Mouse (Mus musculus): ENCODE data around the gene Flt1. TPM values are rescaled to one million over a fixed set of nuclear protein-coding genes. Genes with fewer than 3 reads are reported as not detected.

The Flt1 gene
- polyA plus RNA-seq, 1 experiment, result 2.0 TPM

DNA sequence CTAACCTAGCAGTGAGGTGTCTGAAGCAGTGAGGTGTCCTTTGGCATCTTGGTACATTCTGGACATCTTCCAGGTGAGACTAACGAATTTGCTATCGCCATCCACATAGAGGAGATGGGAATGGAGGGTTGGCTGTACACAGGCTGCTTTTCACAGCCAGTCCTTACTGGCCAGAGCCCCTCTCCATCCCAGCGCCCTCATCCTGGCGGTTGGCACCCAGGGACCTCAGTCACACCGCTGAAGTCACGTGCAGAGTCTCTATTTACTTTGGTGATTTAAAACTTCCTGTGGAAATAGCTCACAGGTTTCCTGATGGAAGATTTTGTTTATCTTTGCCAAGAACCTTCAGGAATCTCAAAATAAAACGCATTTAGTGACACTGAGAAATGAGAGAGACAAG is 84.4 kb downstream of the Flt1 start:
- no peak for DNase-seq
- no peak for TF ChIP-seq CTCF (IDR thresholded peaks at IDR 0.05; ENCODE audit: borderline replicate concordance, control insufficient read depth, extremely low read depth, insufficient read depth, low read length, poor library complexity)
- no peak for TF ChIP-seq POLR2A (IDR thresholded peaks at IDR 0.05; ENCODE audit: control insufficient read depth, extremely low read depth, insufficient read depth, low read length, poor library complexity)
- 77% methylated on average over 7 of the region's 7 CpGs for WGBS
- Histone ChIP-seq H3K36me3 (ENCODE audit: control insufficient read depth, insufficient read depth, low read length) (no peaks in the 10 kb centered on the region), H3K4me1 (replicated peaks; ENCODE audit: control insufficient read depth, insufficient read depth, low read length) (no peaks in the 10 kb centered on the region), H3K27ac (ENCODE audit: control insufficient read depth, insufficient read depth, low read length) (no peak overlapping the region), H3K4me3 (ENCODE audit: control insufficient read depth, insufficient read depth, low read length) (no peak overlapping the region), H3K27me3 (ENCODE audit: control insufficient read depth, insufficient read depth, low read length) (no peaks in the 10 kb centered on the region)

DNA sequence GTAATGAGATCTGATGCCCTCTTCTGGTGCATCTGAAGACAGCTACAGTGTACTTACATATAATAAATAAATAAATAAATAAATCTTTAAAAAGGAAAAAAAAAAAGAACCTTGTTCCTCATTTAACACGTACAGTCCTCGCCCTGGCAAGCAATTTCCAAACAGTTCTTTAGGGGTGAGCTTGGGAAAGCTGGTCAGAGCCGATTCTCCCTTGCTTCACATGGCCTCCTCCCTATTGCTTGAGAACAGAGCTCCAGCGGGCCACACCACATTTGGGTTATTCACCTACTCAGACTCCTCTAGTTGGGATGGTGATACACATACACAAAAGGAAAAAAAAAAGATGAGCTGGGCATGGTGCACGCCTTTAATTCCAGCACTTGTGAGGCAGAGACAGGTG is 85.9 kb downstream of the Flt1 start:
- H3K36me3 ChIP-seq (ENCODE audit: control insufficient read depth, insufficient read depth, low read length), result no peaks in the 10 kb centered on the region
- TF ChIP-seq POLR2A (IDR thresholded peaks at IDR 0.05; ENCODE audit: control insufficient read depth, extremely low read depth, insufficient read depth, low read length, poor library complexity) (no peak), CTCF (IDR thresholded peaks at IDR 0.05; ENCODE audit: borderline replicate concordance, control insufficient read depth, extremely low read depth, insufficient read depth, low read length, poor library complexity) (no peak)
- WGBS, result 76% methylated on average over 5 of the region's 5 CpGs
- H3K4me1 ChIP-seq (replicated peaks; ENCODE audit: control insufficient read depth, insufficient read depth, low read length), result no peaks in the 10 kb centered on the region
- no peak for DNase-seq
- H3K27me3 ChIP-seq (ENCODE audit: control insufficient read depth, insufficient read depth, low read length), result no peaks in the 10 kb centered on the region
- H3K27ac ChIP-seq (ENCODE audit: control insufficient read depth, insufficient read depth, low read length), result no peak overlapping the region
- no peak overlapping the region for H3K4me3 ChIP-seq (ENCODE audit: control insufficient read depth, insufficient read depth, low read length)

DNA sequence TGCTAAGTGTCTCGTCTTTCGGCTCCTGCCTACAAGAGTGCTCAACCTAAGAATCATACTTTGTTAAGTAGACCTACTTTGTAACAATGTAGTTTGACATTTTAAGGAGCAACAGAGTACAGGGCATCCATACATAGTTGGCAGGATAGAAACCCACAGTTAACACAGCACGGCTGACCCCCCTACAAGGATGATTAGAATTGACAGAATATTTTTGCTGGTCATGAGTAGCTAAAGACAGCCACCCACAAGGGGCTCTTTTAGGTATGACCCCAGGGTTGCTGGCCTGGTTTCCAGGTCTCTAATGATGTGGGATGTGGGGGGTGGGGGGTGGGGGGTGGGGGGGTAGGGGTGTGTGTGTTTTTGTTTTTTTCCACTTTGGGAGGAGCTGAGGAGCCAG is 89.1 kb downstream of the Flt1 start:
- no peak overlapping the region for H3K4me3 ChIP-seq (ENCODE audit: control insufficient read depth, insufficient read depth, low read length)
- H3K27ac ChIP-seq (ENCODE audit: control insufficient read depth, insufficient read depth, low read length), result no peak overlapping the region
- no peak for TF ChIP-seq POLR2A (IDR thresholded peaks at IDR 0.05; ENCODE audit: control insufficient read depth, extremely low read depth, insufficient read depth, low read length, poor library complexity)
- TF ChIP-seq CTCF (IDR thresholded peaks at IDR 0.05; ENCODE audit: borderline replicate concordance, control insufficient read depth, extremely low read depth, insufficient read depth, low read length, poor library complexity), result no peak
- no peaks in the 10 kb centered on the region for H3K4me1 ChIP-seq (replicated peaks; ENCODE audit: control insufficient read depth, insufficient read depth, low read length)
- no peaks in the 10 kb centered on the region for H3K27me3 ChIP-seq (ENCODE audit: control insufficient read depth, insufficient read depth, low read length)
- 95% methylated on average over 3 of the region's 3 CpGs for WGBS
- no peak for DNase-seq
- no peaks in the 10 kb centered on the region for H3K36me3 ChIP-seq (ENCODE audit: control insufficient read depth, insufficient read depth, low read length)

DNA sequence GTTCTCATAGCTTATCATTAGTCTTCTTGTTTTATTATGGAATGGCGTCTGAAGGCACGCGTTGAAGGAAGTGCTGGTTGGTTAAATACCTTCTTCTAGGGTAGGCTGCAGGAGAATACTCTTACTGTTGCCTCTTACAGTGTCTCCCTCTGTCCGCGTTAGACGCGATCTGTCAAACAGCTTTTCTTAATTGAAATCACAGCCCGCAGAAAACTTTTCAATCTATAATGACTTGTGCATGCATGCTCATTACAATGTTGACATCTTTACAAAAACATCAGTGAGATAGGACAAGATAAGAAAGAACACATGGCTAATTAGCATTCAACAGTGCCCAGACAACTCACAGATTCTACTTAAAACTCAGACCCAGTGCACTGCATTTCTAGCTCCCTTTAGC is 89.9 kb downstream of the Flt1 start:
- Histone ChIP-seq H3K27ac (ENCODE audit: control insufficient read depth, insufficient read depth, low read length) (no peak overlapping the region), H3K4me3 (ENCODE audit: control insufficient read depth, insufficient read depth, low read length) (no peak overlapping the region), H3K36me3 (ENCODE audit: control insufficient read depth, insufficient read depth, low read length) (no peaks in the 10 kb centered on the region), H3K4me1 (replicated peaks; ENCODE audit: control insufficient read depth, insufficient read depth, low read length) (no peaks in the 10 kb centered on the region), H3K27me3 (ENCODE audit: control insufficient read depth, insufficient read depth, low read length) (no peaks in the 10 kb centered on the region)
- WGBS, result 95% methylated on average over 8 of the region's 8 CpGs
- TF ChIP-seq POLR2A (IDR thresholded peaks at IDR 0.05; ENCODE audit: control insufficient read depth, extremely low read depth, insufficient read depth, low read length, poor library complexity) (no peak), CTCF (IDR thresholded peaks at IDR 0.05; ENCODE audit: borderline replicate concordance, control insufficient read depth, extremely low read depth, insufficient read depth, low read length, poor library complexity) (no peak)
- DNase-seq, result no peak

DNA sequence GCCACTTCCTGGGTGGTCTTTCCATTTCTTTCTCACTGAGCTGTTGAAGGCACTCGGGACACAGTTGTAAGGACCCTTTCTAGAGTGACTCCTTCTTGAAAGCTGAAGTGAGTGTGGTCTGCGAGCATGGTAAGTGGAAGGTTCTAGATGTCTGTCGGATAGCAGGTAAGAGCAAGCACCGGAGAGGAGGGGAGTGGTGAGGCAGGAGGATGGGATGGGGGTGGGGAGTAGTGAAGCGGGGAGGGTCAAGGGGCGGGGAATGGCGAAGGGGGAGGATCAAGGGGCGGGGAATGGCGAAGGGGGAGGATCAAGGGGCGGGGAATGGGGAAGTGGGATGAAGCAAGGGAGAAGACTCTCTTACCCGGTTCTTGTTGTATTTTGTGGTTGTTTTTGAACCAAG is 91.8 kb downstream of the Flt1 start:
- no peak overlapping the region for H3K27ac ChIP-seq (ENCODE audit: control insufficient read depth, insufficient read depth, low read length)
- no peak for DNase-seq
- H3K27me3 ChIP-seq (ENCODE audit: control insufficient read depth, insufficient read depth, low read length), result no peaks in the 10 kb centered on the region
- H3K36me3 ChIP-seq (ENCODE audit: control insufficient read depth, insufficient read depth, low read length), result no peaks in the 10 kb centered on the region
- 92% methylated on average over 11 of the region's 11 CpGs for WGBS
- no peaks in the 10 kb centered on the region for H3K4me1 ChIP-seq (replicated peaks; ENCODE audit: control insufficient read depth, insufficient read depth, low read length)
- H3K4me3 ChIP-seq (ENCODE audit: control insufficient read depth, insufficient read depth, low read length), result no peak overlapping the region
- TF ChIP-seq CTCF (IDR thresholded peaks at IDR 0.05; ENCODE audit: borderline replicate concordance, control insufficient read depth, extremely low read depth, insufficient read depth, low read length, poor library complexity) (no peak), POLR2A (IDR thresholded peaks at IDR 0.05; ENCODE audit: control insufficient read depth, extremely low read depth, insufficient read depth, low read length, poor library complexity) (no peak)

DNA sequence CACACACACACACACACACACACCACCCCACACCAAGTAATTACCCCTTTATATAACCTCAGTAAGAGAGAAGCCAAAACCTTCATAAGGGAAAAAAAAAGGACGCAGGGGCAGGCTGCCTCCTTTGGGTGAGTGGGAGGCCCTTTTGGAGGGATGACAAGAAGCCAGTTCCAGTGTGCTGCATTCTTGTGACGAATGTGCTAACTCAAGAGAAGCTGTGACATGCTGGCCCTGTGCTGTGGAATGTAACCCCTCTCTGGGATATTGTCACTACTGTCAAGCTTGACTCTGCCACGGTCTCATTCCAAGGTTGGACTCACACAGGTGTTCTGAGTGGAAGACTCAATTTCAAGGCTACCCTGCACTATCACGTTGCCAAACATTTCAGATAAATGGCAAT is 93.1 kb downstream of the Flt1 start:
- TF ChIP-seq POLR2A (IDR thresholded peaks at IDR 0.05; ENCODE audit: control insufficient read depth, extremely low read depth, insufficient read depth, low read length, poor library complexity) (no peak), CTCF (IDR thresholded peaks at IDR 0.05; ENCODE audit: borderline replicate concordance, control insufficient read depth, extremely low read depth, insufficient read depth, low read length, poor library complexity) (no peak)
- no peak overlapping the region for H3K4me3 ChIP-seq (ENCODE audit: control insufficient read depth, insufficient read depth, low read length)
- no peaks in the 10 kb centered on the region for H3K4me1 ChIP-seq (replicated peaks; ENCODE audit: control insufficient read depth, insufficient read depth, low read length)
- no peak overlapping the region for H3K27ac ChIP-seq (ENCODE audit: control insufficient read depth, insufficient read depth, low read length)
- WGBS, result 90% methylated on average over 4 of the region's 4 CpGs
- no peaks in the 10 kb centered on the region for H3K36me3 ChIP-seq (ENCODE audit: control insufficient read depth, insufficient read depth, low read length)
- DNase-seq, result no peak
- H3K27me3 ChIP-seq (ENCODE audit: control insufficient read depth, insufficient read depth, low read length), result no peaks in the 10 kb centered on the region
